11 mouse cellular contexts compared by ENCODE assay signal in the genomic region with DNA sequence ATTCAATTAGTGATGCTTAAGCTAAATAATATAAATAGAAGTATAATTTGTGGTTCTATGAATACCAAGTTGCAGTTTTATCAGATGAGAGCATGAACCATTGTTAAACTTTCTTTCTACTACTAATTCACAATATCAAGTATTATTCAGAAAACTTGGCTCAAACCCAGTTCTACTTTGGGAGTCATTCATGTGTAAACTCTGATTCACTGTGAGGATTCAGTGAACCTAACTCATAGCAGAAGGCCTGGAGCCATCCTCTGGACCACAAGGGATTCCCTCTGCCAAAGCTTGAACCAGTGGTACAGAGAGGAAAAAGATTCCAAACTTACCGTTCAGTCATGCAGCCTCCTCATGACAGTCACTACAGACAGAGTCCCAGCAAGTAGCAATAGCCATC.
"Had no signal": no experiment of that assay in that cellular context is flagged by ENCODE, and none has a peak within 500 bp of the region (broad histone marks: within the 10 kb centered on the region; RNA-seq: fewer than 3 reads in every experiment).

No protein-coding gene starts in this region.

- H3K27me3 ChIP-seq: liver, embryonic 12.5 days; midbrain, embryonic 15.5 days; neural tube, embryonic 13.5 days had no signal

- DNase-seq: kidney, postnatal 10 days; kidney, postnatal 4 days; left cerebral cortex, postnatal 4 days; lung, embryonic 14.5 days; lung, postnatal 10 days; lung, postnatal 4 days; thymus, adult 18-20 months; thymus, postnatal 14 days had no signal

- ATAC-seq: liver, embryonic 12.5 days; midbrain, embryonic 15.5 days had no signal
